Mouse (Mus musculus): Measurements from ENCODE around the gene Myg1. TPM values are rescaled to one million over a fixed set of nuclear protein-coding genes. Genes with fewer than 3 reads are reported as not detected.

Gene Myg1
- polyA plus RNA-seq, 1 experiment from 2014 or later: 104 TPM

DNA sequence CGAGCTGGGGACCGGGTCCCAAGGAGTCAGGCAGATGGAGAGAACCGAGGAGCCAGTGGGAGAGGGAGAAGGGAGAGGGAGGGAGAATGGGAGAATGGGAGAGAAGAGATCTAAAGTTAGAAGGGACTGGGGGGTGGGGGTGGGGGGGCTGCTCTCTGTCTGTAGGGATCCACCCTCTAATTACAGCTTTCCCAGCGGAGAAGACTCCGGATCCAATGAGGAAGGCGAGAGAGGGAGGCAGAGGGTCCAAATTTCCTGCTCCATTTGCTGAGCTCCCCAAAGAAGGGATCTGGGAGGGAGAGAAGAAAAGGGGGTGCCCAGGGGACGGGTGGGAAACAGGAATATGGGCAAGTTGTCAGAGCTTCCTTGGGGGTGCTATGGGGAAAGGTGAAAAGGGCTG, 34.7 kb downstream of the Myg1 start:
- H3K27me3 ChIP-seq (replicated peaks; ENCODE audit: control insufficient read depth, insufficient read depth, low read length): 0 out of 2 replicates have a peak, but pooled peaks cover 3% of the 10 kb centered on the region
- WGBS: 11% methylated on average over 7 of the region's 7 CpGs
- H3K4me2 ChIP-seq (ENCODE audit: low read length): peak overlapping the region; percentile 45
- H3K9ac ChIP-seq (ENCODE audit: low read length): no peak overlapping the region
- no peaks in the 10 kb centered on the region for H3K36me3 ChIP-seq (ENCODE audit: control insufficient read depth, insufficient read depth, low read length)
- no peak for ATAC-seq (replicated peaks; ENCODE audit: low FRiP score, low TSS enrichment, low read depth)
- no peak for DNase-seq (ENCODE audit: low spot score)
- H3K4me1 ChIP-seq (replicated peaks; ENCODE audit: control insufficient read depth, insufficient read depth, low read length): peaks cover 20% of the 10 kb centered on the region
- H3K9me3 ChIP-seq (ENCODE audit: control insufficient read depth, low read length): no peaks in the 10 kb centered on the region
- no peak overlapping the region for H3K4me3 ChIP-seq (ENCODE audit: low read depth, low read length)
- H3K27ac ChIP-seq (ENCODE audit: low read depth): no peak overlapping the region

- H3K4me2 ChIP-seq (ENCODE audit: low read length): peak within 1 kb of the TSS; percentile 45
- peaks cover 22% of the 10 kb centered on the region for H3K4me1 ChIP-seq (replicated peaks; ENCODE audit: control insufficient read depth, insufficient read depth, low read length)
- DNase-seq (ENCODE audit: low spot score) (no peak), ATAC-seq (replicated peaks; ENCODE audit: low FRiP score, low TSS enrichment, low read depth) (no peak)
- no peaks in the 10 kb centered on the region for H3K36me3 ChIP-seq (ENCODE audit: control insufficient read depth, insufficient read depth, low read length)
- 9% methylated on average over 15 of the region's 15 CpGs for WGBS
- 0 out of 2 replicates have a peak, but pooled peaks cover 3% of the 10 kb centered on the region for H3K27me3 ChIP-seq (replicated peaks; ENCODE audit: control insufficient read depth, insufficient read depth, low read length)
- no peak within 1 kb of the TSS; the same call in 1 of the 2 replicates for H3K9ac ChIP-seq (ENCODE audit: low read length)
- H3K4me3 ChIP-seq (ENCODE audit: low read depth, low read length): peak within 1 kb of the TSS; percentile 18; the same call in 1 of the 2 replicates
- no peak within 1 kb of the TSS for H3K27ac ChIP-seq (ENCODE audit: low read depth)
- no peaks in the 10 kb centered on the region for H3K9me3 ChIP-seq (ENCODE audit: control insufficient read depth, low read length)
Observed at GRCm38 (mm10) chr15:102366733-102367344, 35.3 kb downstream of the Myg1 start, which contains the start of gene Sp7. Gene Sp7 (minus strand): TSS chr15:102367182.

- DNase-seq (ENCODE audit: low spot score): no peak
Observed at GRCm38 (mm10) chr15:102369972-102370371, 38.5 kb downstream of the Myg1 start.

GRCm38 (mm10) chr15:102370727-102371126, 39.2 kb downstream of the Myg1 start:
- Histone ChIP-seq H3K9me3 (ENCODE audit: control insufficient read depth, low read length) (no peaks in the 10 kb centered on the region), H3K36me3 (ENCODE audit: control insufficient read depth, insufficient read depth, low read length) (no peaks in the 10 kb centered on the region), H3K4me2 (ENCODE audit: low read length) (peak overlapping the region; percentile 35), H3K9ac (ENCODE audit: low read length) (peak overlapping the region; percentile 2; the same call in 1 of the 2 replicates), H3K4me1 (replicated peaks; ENCODE audit: control insufficient read depth, insufficient read depth, low read length) (peaks cover 14% of the 10 kb centered on the region), H3K4me3 (ENCODE audit: low read depth, low read length) (peak overlapping the region; percentile 17), H3K27ac (ENCODE audit: low read depth) (peak overlapping the region; percentile 51), H3K27me3 (replicated peaks; ENCODE audit: control insufficient read depth, insufficient read depth, low read length) (0 out of 2 replicates have a peak, but pooled peaks cover 2% of the 10 kb centered on the region)
- WGBS: 5% methylated on average over 10 of the region's 10 CpGs
- peak; percentile 83 for ATAC-seq (replicated peaks; ENCODE audit: low FRiP score, low TSS enrichment, low read depth)
- DNase-seq (ENCODE audit: low spot score): no peak

More at GRCm38 (mm10) chr15:102369972-102370371, 38.5 kb downstream of the Myg1 start:
- ATAC-seq (replicated peaks; ENCODE audit: low FRiP score, low TSS enrichment, low read depth): no peak
- Histone ChIP-seq H3K4me1 (replicated peaks; ENCODE audit: control insufficient read depth, insufficient read depth, low read length) (peaks cover 14% of the 10 kb centered on the region), H3K27me3 (replicated peaks; ENCODE audit: control insufficient read depth, insufficient read depth, low read length) (0 out of 2 replicates have a peak, but pooled peaks cover 3% of the 10 kb centered on the region), H3K36me3 (ENCODE audit: control insufficient read depth, insufficient read depth, low read length) (no peaks in the 10 kb centered on the region), H3K27ac (ENCODE audit: low read depth) (peak overlapping the region; percentile 51; the same call in 1 of the 2 replicates), H3K9ac (ENCODE audit: low read length) (no peak overlapping the region), H3K4me3 (ENCODE audit: low read depth, low read length) (no peak overlapping the region), H3K4me2 (ENCODE audit: low read length) (peak overlapping the region; percentile 35), H3K9me3 (ENCODE audit: control insufficient read depth, low read length) (no peaks in the 10 kb centered on the region)
- WGBS: 14% methylated on average over 13 of the region's 13 CpGs

- peak overlapping the region; percentile 56 for H3K4me3 ChIP-seq (ENCODE audit: low read depth, low read length)
- H3K9ac ChIP-seq (ENCODE audit: low read length): peak overlapping the region; percentile 59
- H3K27me3 ChIP-seq (replicated peaks; ENCODE audit: control insufficient read depth, insufficient read depth, low read length): no peaks in the 10 kb centered on the region
- H3K27ac ChIP-seq (ENCODE audit: low read depth): peak overlapping the region; percentile 52
- DNase-seq (ENCODE audit: low spot score) (no peak), ATAC-seq (replicated peaks; ENCODE audit: low FRiP score, low TSS enrichment, low read depth) (peak; percentile 84)
- 2% methylated on average over 43 of the region's 43 CpGs for WGBS
- no peaks in the 10 kb centered on the region for H3K36me3 ChIP-seq (ENCODE audit: control insufficient read depth, insufficient read depth, low read length)
- peaks cover 11% of the 10 kb centered on the region for H3K4me1 ChIP-seq (replicated peaks; ENCODE audit: control insufficient read depth, insufficient read depth, low read length)
- no peaks in the 10 kb centered on the region for H3K9me3 ChIP-seq (ENCODE audit: control insufficient read depth, low read length)
- H3K4me2 ChIP-seq (ENCODE audit: low read length): peak overlapping the region; percentile 96
Observed at GRCm38 (mm10) chr15:102376453-102377162, 45.1 kb downstream of the Myg1 start.

DNA sequence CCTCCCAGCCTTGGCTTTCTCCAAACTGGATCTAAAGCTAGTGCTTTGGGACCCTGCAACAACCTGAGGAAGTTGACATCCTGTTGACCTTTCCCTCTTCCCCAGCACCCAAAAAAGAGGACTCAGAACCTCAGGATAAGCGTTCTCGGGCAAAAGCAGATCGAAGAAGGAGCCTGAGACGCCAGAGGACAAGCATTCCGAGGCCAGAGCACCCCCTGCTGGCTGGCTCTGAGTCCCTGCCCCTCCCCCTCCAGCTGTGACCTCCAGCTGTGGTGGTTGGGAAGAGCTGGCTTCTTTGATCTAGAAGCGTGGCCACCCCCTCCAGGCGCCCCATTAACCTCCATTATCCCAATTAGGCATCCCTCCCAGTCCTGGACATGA, 45.6 kb downstream of the Myg1 start:
- Histone ChIP-seq H3K4me2 (ENCODE audit: low read length) (peak overlapping the region; percentile 96), H3K27me3 (replicated peaks; ENCODE audit: control insufficient read depth, insufficient read depth, low read length) (no peaks in the 10 kb centered on the region), H3K9ac (ENCODE audit: low read length) (peak overlapping the region; percentile 59), H3K36me3 (ENCODE audit: control insufficient read depth, insufficient read depth, low read length) (no peaks in the 10 kb centered on the region), H3K9me3 (ENCODE audit: control insufficient read depth, low read length) (no peaks in the 10 kb centered on the region), H3K4me1 (replicated peaks; ENCODE audit: control insufficient read depth, insufficient read depth, low read length) (peaks cover 11% of the 10 kb centered on the region), H3K27ac (ENCODE audit: low read depth) (peak overlapping the region; percentile 52), H3K4me3 (ENCODE audit: low read depth, low read length) (peak overlapping the region; percentile 56)
- DNase-seq (ENCODE audit: low spot score): peak; percentile 97
- under 1% methylated on average over 7 of the region's 7 CpGs for WGBS
- ATAC-seq (replicated peaks; ENCODE audit: low FRiP score, low TSS enrichment, low read depth): peak; percentile 63

- H3K9me3 ChIP-seq (ENCODE audit: control insufficient read depth, low read length): no peaks in the 10 kb centered on the region
- no peak overlapping the region for H3K9ac ChIP-seq (ENCODE audit: low read length)
- H3K4me2 ChIP-seq (ENCODE audit: low read length): peak overlapping the region; percentile 96
- no peak overlapping the region for H3K4me3 ChIP-seq (ENCODE audit: low read depth, low read length)
- no peaks in the 10 kb centered on the region for H3K36me3 ChIP-seq (ENCODE audit: control insufficient read depth, insufficient read depth, low read length)
- no peak overlapping the region for H3K27ac ChIP-seq (ENCODE audit: low read depth)
- no peak for ATAC-seq (replicated peaks; ENCODE audit: low FRiP score, low TSS enrichment, low read depth)
- H3K4me1 ChIP-seq (replicated peaks; ENCODE audit: control insufficient read depth, insufficient read depth, low read length): peaks cover 11% of the 10 kb centered on the region
- WGBS: 10% methylated on average over 10 of the region's 10 CpGs
- DNase-seq (ENCODE audit: low spot score): no peak
- H3K27me3 ChIP-seq (replicated peaks; ENCODE audit: control insufficient read depth, insufficient read depth, low read length): no peaks in the 10 kb centered on the region
Observed at GRCm38 (mm10) chr15:102377810-102378262, 46.3 kb downstream of the Myg1 start.

DNA sequence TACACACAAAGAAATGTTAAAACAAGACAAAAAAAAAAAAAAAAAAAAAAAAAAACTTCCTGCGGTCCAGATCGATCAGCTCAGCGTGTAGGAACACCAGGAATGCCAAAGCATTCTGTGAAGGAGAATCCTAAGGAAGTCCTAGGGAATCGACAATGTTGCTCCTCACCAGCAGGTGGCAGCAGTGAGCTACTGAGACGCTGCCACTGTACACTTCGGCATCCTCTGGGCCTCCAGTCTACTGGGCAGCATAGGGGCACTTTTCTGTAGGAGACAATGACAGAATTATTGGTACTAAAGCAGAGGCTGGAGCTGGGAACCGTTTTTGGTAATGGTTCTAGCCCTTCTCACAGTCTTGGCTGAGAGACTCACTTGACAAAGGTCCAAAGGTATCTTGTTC, 50.1 kb downstream of the Myg1 start:
- Histone ChIP-seq H3K27ac (ENCODE audit: low read depth) (no peak overlapping the region), H3K4me2 (ENCODE audit: low read length) (no peak overlapping the region), H3K4me1 (replicated peaks; ENCODE audit: control insufficient read depth, insufficient read depth, low read length) (peaks cover 11% of the 10 kb centered on the region), H3K9me3 (ENCODE audit: control insufficient read depth, low read length) (no peaks in the 10 kb centered on the region), H3K4me3 (ENCODE audit: low read depth, low read length) (no peak overlapping the region), H3K36me3 (ENCODE audit: control insufficient read depth, insufficient read depth, low read length) (no peaks in the 10 kb centered on the region), H3K9ac (ENCODE audit: low read length) (no peak overlapping the region), H3K27me3 (replicated peaks; ENCODE audit: control insufficient read depth, insufficient read depth, low read length) (no peaks in the 10 kb centered on the region)
- under 1% methylated on average over 7 of the region's 7 CpGs for WGBS
- ATAC-seq (replicated peaks; ENCODE audit: low FRiP score, low TSS enrichment, low read depth) (peak; percentile 68), DNase-seq (ENCODE audit: low spot score) (peak; percentile 91)
